Mouse (Mus musculus) E14TG2a.4 (cell line): ENCODE measurements around the gene Galnt9.

Experiments used
- H3K27me3 ChIP-seq: 2 replicates; pipeline ENCODE4 v1.6.1; 2014; ENCODE audit warnings: low read length, control low read depth; ENCODE audit not compliant: insufficient read depth
- H3K36me3 ChIP-seq: 2 replicates; pipeline ENCODE4 v1.6.1; 2014; ENCODE audit warnings: low read length, control low read depth; ENCODE audit not compliant: insufficient read depth
- H3K4me1 ChIP-seq: replicated peaks from 2 replicates; pipeline ENCODE4 v1.6.1; 2014; ENCODE audit warnings: low read depth, low read length, control low read depth
- H3K4me3 ChIP-seq: replicated peaks from 2 replicates; pipeline ENCODE4 v1.5.1; 2014; ENCODE audit warnings: mild to moderate bottlenecking, low read length
- H3K9me3 ChIP-seq: 2 replicates; pipeline ENCODE4 v1.6.1; 2014; ENCODE audit warnings: low read length, control low read depth
- CTCF ChIP-seq: conservative IDR thresholded peaks from 2 replicates; pipeline ENCODE4 v1.5.1; 2014; ENCODE audit warnings: low read length
- NANOG ChIP-seq: IDR thresholded peaks from 2 replicates; pipeline ENCODE4 v1.6.1; 2014; ENCODE audit warnings: borderline replicate concordance, low read length, mixed read lengths
- POU5F1 ChIP-seq: IDR thresholded peaks from 2 replicates; pipeline ENCODE4 v1.6.1; 2014; ENCODE audit warnings: low read length, borderline replicate concordance

Galnt9 gene

DNA sequence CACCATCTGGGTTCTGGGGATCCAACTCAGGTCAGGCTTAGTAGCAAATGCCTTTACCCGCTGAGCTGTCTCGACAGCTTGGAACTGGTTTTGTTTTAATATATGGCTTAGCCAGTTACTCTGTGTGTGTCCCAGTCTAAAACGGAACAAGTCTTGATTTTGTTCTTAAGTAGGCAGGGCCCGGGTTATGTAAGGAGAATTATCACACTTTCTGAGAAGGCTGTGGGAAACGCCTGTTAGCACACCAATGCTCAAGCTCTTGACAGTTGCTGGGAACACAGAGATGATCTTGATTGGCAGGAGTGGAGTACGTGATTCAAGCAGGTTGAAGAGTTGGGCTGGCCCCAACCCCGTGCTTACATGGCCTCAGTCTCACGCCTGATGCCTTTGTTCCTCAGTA lies 15.5 kb downstream of the Galnt9 start:
- peaks cover 7% of the 10 kb centered on the region for H3K27me3 ChIP-seq
- TF ChIP-seq CTCF (no peak), NANOG (no peak), POU5F1 (no peak)
- H3K9me3 ChIP-seq, result no peaks in the 10 kb centered on the region
- H3K36me3 ChIP-seq, result no peaks in the 10 kb centered on the region
- no peak overlapping the region for H3K4me3 ChIP-seq
- H3K4me1 ChIP-seq, result peaks cover 14% of the 10 kb centered on the region

DNA sequence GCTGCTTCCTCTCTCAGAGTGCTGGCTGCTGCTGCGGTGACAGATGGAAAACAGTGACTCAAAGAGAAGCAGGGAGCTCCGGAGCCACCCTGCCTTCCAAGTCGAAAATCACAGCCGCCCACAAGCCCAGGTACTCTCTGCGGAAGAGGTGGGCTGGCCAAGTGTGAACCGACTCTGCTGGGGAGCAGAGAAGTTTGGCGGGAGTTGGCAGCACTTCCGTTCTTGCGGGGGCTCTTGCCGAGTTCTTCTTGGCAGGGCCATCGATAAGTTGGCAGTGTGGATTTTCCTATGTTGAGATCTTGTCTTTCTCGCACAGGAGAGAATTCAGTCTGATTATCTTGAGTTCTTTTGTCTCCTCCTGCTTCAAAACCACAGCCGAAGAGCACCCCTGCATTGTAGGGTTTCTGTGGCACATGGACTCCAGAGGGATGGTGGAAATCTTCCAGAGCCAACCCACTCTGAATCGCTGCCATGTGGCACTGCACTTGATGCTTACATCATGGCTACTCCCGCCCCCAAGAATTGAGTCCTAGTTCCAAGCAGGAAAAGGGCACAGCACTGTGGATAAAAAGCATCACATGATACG lies 18.7 kb downstream of the Galnt9 start:
- Histone ChIP-seq H3K4me1 (peaks cover 38% of the 10 kb centered on the region), H3K36me3 (no peaks in the 10 kb centered on the region), H3K4me3 (no peak overlapping the region), H3K9me3 (no peaks in the 10 kb centered on the region), H3K27me3 (peaks cover 7% of the 10 kb centered on the region)
- no peak for TF ChIP-seq POU5F1
- TF ChIP-seq NANOG, result no peak
- no peak for TF ChIP-seq CTCF

DNA sequence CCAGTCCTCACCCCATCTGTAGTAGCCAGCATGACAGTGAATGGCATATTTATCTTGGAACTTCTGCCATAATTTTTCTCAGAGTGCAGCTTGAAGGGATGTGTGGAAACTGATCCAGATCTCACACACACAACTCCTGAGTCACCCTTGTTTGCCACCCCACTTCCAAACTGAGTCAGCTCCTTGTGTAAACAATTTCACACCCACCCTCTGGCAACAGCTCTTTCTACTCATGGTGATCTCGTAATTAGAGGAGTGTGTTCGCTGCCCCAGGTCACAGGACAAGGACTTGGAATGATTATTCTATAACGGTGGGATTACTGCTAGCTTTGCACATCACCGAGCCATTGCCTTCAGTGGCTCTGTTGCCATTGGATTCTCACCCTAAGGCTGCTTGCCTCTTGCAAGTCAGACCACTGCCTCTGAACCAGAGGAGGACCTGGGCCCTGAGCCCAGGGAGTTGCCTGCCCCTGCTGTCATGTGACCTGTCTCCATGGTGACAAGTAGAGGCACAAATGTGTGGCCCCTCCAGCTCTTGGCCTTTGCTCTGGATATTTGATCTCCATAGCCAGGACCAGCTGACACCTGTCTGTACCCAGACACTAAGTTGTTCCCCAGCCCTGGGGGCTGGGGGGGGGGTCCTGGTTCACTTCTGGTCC lies 21.0 kb downstream of the Galnt9 start:
- TF ChIP-seq POU5F1 (no peak), CTCF (no peak), NANOG (no peak)
- Histone ChIP-seq H3K27me3 (peaks cover 7% of the 10 kb centered on the region), H3K4me1 (peaks cover 50% of the 10 kb centered on the region), H3K36me3 (no peaks in the 10 kb centered on the region), H3K9me3 (no peaks in the 10 kb centered on the region), H3K4me3 (no peak overlapping the region)

DNA sequence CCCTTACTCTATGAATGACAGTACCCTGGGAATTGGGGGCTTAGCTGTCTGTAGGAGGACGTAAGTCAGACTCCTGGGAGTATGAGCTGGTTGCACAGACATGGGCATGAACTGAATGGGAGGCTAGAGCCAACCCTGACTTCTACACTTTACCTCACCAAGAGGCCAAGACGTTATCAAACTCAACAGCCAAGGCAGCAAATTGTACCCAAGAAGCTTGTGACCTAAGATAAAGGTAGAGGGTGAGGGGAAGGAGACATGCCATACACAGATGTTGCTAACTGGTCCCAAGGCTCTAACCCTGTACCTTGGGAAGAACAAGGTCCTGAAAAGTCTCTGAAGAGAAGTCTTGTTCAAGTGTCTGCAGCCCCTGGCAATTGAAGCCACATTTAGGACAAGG lies 23.4 kb downstream of the Galnt9 start:
- no peaks in the 10 kb centered on the region for H3K36me3 ChIP-seq
- peaks cover 73% of the 10 kb centered on the region for H3K4me1 ChIP-seq
- H3K27me3 ChIP-seq, result peaks cover 8% of the 10 kb centered on the region; the same call in 1 of the 2 replicates
- no peak overlapping the region for H3K4me3 ChIP-seq
- no peaks in the 10 kb centered on the region for H3K9me3 ChIP-seq
- no peak for TF ChIP-seq POU5F1
- TF ChIP-seq NANOG, result no peak
- no peak for TF ChIP-seq CTCF

DNA sequence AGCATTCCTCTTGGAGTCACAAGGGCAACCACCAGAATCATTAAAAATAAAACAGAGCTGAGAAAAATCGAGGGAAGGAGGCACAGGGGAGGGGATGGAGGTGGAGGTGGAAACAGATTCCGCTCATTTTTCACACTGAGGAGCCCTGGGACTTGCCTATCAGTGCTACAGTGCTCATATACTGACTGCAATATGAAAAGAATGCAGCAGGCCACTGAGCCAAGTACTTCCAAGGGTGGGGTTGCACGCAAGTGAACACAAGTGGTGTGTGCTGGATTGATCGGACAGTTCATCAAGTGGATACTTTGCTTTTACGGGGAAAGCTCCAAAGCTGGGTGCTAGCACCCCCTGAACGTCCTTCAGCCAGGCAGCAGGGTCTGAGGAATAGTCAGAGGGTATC lies 30.7 kb downstream of the Galnt9 start:
- H3K27me3 ChIP-seq, result peaks cover 18% of the 10 kb centered on the region
- TF ChIP-seq CTCF, result no peak
- no peak for TF ChIP-seq POU5F1
- no peak for TF ChIP-seq NANOG
- no peaks in the 10 kb centered on the region for H3K9me3 ChIP-seq
- peaks cover 34% of the 10 kb centered on the region for H3K4me1 ChIP-seq
- H3K4me3 ChIP-seq, result no peak overlapping the region
- H3K36me3 ChIP-seq, result no peaks in the 10 kb centered on the region

DNA sequence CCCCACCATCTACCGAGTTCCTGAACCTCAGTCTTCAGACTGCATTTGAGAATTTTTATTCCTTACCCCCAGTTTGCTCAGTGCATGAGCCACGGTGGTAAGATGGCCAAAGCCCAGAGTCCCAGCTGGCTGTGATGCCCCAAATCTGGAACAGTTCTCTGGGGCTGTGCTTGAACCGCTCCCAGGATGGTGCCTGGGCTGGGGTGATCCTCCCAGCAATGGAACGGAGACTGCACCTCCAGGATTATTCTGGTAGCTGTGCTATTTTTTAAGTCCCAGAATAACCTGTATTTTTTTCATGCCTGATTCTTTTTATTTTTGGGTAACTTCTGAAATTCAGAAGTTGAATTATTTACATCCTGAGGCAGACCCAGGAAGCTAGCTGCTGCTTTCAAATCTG lies 35.1 kb downstream of the Galnt9 start:
- Histone ChIP-seq H3K27me3 (peaks cover 39% of the 10 kb centered on the region), H3K9me3 (no peaks in the 10 kb centered on the region), H3K4me3 (no peak overlapping the region), H3K36me3 (no peaks in the 10 kb centered on the region), H3K4me1 (peaks cover 12% of the 10 kb centered on the region)
- no peak for TF ChIP-seq CTCF

DNA sequence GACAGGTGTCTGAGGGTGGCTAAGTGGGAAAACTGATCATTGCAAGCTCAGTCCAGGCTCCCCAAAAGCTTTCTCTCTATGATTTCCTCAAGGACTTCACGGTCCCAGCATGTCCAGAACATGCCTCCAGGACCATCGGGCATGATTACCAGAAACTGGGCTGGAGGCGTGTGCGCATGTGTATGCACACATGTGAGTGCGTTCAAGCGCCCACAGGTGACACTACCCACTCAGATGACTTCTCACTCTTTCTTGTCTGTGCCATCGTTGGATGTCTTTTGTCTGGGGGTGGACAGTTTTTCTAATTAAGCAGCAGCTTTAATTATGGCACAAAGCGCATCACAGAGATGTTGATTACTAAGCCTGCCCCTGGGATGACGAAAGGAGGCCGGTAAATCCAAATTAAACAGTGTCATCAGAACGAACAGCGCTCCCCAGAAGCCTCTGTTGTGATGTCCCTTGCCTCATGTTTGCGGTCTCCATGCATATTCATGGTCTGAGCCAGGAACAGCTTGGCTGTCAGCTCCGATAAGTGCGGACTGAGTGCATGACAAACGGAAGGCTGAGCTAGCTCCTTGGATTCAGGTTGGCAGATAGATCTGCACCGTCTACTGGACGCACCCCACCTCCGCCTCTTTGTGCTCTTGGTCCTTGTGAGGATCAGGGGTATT lies 36.5 kb downstream of the Galnt9 start:
- Histone ChIP-seq H3K27me3 (peaks cover 42% of the 10 kb centered on the region), H3K36me3 (no peaks in the 10 kb centered on the region), H3K9me3 (no peaks in the 10 kb centered on the region), H3K4me3 (peak overlapping the region; percentile 41; the same call in 1 of the 2 replicates), H3K4me1 (peaks cover 12% of the 10 kb centered on the region)
- TF ChIP-seq POU5F1, result peak; percentile 98
- no peak for TF ChIP-seq CTCF
- no peak for TF ChIP-seq NANOG

DNA sequence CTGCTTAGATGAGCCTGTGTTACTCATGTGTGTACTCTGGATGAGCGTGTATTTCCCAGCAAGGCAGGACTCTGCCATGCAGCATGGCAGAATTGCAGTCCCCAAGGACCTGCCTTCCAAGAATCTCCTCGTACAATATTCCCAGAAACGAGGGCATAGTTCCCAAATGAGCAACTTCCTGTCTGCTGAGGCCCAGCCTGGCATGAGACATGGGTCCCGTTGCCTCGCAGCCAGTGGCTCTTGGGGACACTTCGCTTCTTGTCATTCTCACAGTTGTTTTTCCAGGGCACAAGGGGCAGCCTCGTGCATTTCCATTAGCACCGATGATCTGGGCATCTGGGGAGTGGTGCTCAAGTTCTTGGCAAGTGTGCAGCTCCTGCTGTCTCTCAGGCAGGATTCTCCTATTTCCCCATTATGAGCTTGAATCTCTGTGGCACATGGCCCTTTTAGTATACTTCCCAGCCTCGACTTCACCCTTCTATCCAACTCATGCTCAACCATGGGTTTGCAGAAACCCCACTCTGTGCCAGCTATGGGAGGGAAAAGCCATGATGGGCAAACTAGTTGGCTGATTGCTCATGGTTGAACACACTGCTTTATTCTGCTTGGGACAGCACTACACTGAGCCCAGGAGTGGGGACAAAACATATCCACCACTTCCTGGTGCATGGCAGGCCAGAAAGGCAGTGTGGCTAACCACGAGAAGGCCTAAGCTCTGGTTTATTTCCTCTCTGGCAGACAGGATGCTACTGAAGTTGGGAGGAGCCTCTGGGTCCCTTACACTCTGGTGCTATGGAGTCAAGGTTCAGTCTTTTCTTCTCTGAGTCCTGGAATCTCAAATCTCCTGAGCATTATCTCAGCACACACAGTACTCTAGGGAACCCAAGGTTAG lies 38.7 kb downstream of the Galnt9 start:
- no peaks in the 10 kb centered on the region for H3K9me3 ChIP-seq
- peaks cover 12% of the 10 kb centered on the region for H3K4me1 ChIP-seq
- no peak for TF ChIP-seq NANOG
- no peak for TF ChIP-seq CTCF
- TF ChIP-seq POU5F1, result no peak
- H3K36me3 ChIP-seq, result no peaks in the 10 kb centered on the region
- no peak overlapping the region for H3K4me3 ChIP-seq
- peaks cover 34% of the 10 kb centered on the region for H3K27me3 ChIP-seq
